Mouse (Mus musculus): Measurements from ENCODE around the gene Fgfbp1. TPM values are rescaled to one million over a fixed set of nuclear protein-coding genes. Genes with fewer than 3 reads are reported as not detected.

Gene Fgfbp1
- polyA plus RNA-seq, 1 experiment from 2014 or later, result 7.2 TPM

Other genes with a start within 250 kb of the Fgfbp1 start
- 7.2 and 7.4 TPM in 2 replicates for gene Bst1, start 162.9 kb downstream of the Fgfbp1 start, polyA plus RNA-seq (2015; fragmentation: Nextera tagmentation; extraction: Ambion mirVana)
- gene Fbxl5, start 160.1 kb downstream of the Fgfbp1 start, polyA plus RNA-seq (2015; fragmentation: Nextera tagmentation; extraction: Ambion mirVana), result 62.4 and 63.8 TPM in 2 replicates
- gene Cd38, start 113.2 kb downstream of the Fgfbp1 start, polyA plus RNA-seq (2015; fragmentation: Nextera tagmentation; extraction: Ambion mirVana), result 4.6 and 5.0 TPM in 2 replicates
- 0.53 and 0.73 TPM in 2 replicates for gene Gm7879, start 68.6 kb downstream of the Fgfbp1 start, polyA plus RNA-seq (2015; fragmentation: Nextera tagmentation; extraction: Ambion mirVana)
- 2.0 and 2.5 TPM in 2 replicates for gene Prom1, start 120.3 kb upstream of the Fgfbp1 start, polyA plus RNA-seq (2015; fragmentation: Nextera tagmentation; extraction: Ambion mirVana)
- gene Tapt1, start 244.8 kb upstream of the Fgfbp1 start, polyA plus RNA-seq (2015; fragmentation: Nextera tagmentation; extraction: Ambion mirVana), result 104 and 126 TPM in 2 replicates